ENCODE assay signal across 8 mouse cellular contexts in genomic region chr14:21995031-21995754, GRCm38 (mm10). TPM values are rescaled to one million over a fixed set of nuclear protein-coding genes. Genes with fewer than 3 reads are reported as not detected.
A peak's percentile ranks its signal among the peaks of the same experiment; 100 is the strongest.
DNase-seq lines count a peak whose midpoint lies in the region; ATAC-seq and TF ChIP-seq lines count a peak whose summit lies in the region.

No protein-coding gene starts in this region.

- peaks cover 2% of the 10 kb centered on the region for H3K27me3 ChIP-seq in CH12.LX (replicated peaks)
- peaks cover 52% of the 10 kb centered on the region for H3K27me3 ChIP-seq in hindbrain, embryonic 13.5 days
- H3K27me3 ChIP-seq in limb, embryonic 14.5 days (ENCODE audit: control insufficient read depth, insufficient read depth, low read length): peaks cover 30% of the 10 kb centered on the region; the same call in 1 of the 2 replicates
- peaks cover 54% of the 10 kb centered on the region for H3K27me3 ChIP-seq in midbrain, embryonic 13.5 days
- peaks cover 5% of the 10 kb centered on the region for H3K27me3 ChIP-seq in testis, adult 2 months (ENCODE audit: control insufficient read depth, insufficient read depth, low read length)

- H3K27ac ChIP-seq in CH12.LX (ENCODE audit: insufficient read depth, low read depth): no peak overlapping the region
- H3K27ac ChIP-seq in hindbrain, embryonic 13.5 days: peak overlapping the region; percentile 88
- no peak overlapping the region for H3K27ac ChIP-seq in limb, embryonic 14.5 days (replicated peaks; ENCODE audit: low read depth, low read length)
- H3K27ac ChIP-seq in midbrain, embryonic 13.5 days: peak overlapping the region; percentile 60
- no peak overlapping the region for H3K27ac ChIP-seq in testis, adult 2 months (ENCODE audit: control insufficient read depth, insufficient read depth, low read depth, low read length)

- ATAC-seq in hindbrain, embryonic 13.5 days (ENCODE audit: low FRiP score): peak; percentile 82
- ATAC-seq in limb, embryonic 14.5 days (ENCODE audit: low FRiP score, low read depth): peak; percentile 80
- ATAC-seq in midbrain, embryonic 13.5 days: peak; percentile 80

- in situ Hi-C loops in CH12.LX (cut with MboI; ENCODE audit: low pct_ligation_motif_present, low pct_unique_long_range_greater_than_20kb, low sequenced_read_pairs): no loop called here

- 0 out of 2 replicates have a peak, but pooled peaks have one; percentile 30 for TF ChIP-seq POLR2A in CH12.LX (IDR thresholded peaks at IDR 0.05; ENCODE audit: low read depth, low read length)
- TF ChIP-seq POLR2A in limb, embryonic 14.5 days (IDR thresholded peaks at IDR 0.05; ENCODE audit: borderline replicate concordance, extremely low read depth, insufficient read depth, insufficient read length): no peak
- no peak for TF ChIP-seq POLR2A in testis, adult 2 months (IDR thresholded peaks at IDR 0.05; ENCODE audit: control insufficient read depth, low read depth, low read length)

- no peaks in the 10 kb centered on the region for H3K36me3 ChIP-seq in CH12.LX (replicated peaks in 1 of 2; ENCODE audit: control insufficient read depth in 1 of 2, insufficient read depth in 1 of 2, low read length in 1 of 2)
- H3K36me3 ChIP-seq in hindbrain, embryonic 13.5 days: no peaks in the 10 kb centered on the region
- no peaks in the 10 kb centered on the region for H3K36me3 ChIP-seq in limb, embryonic 14.5 days (ENCODE audit: control insufficient read depth, insufficient read depth, low read length)
- H3K36me3 ChIP-seq in midbrain, embryonic 13.5 days: no peaks in the 10 kb centered on the region
- H3K36me3 ChIP-seq in testis, adult 2 months (ENCODE audit: control insufficient read depth, insufficient read depth, low read length): no peaks in the 10 kb centered on the region

- no peak for TF ChIP-seq RAD21 in CH12.LX (IDR thresholded peaks at IDR 0.05; ENCODE audit: low read depth, low read length)

- no peaks in the 10 kb centered on the region for H3K79me2 ChIP-seq in CH12.LX (replicated peaks; ENCODE audit: control insufficient read depth, extremely low read depth, insufficient read depth, poor library complexity, severe bottlenecking)

- peak; percentile 49 for DNase-seq in CH12.LX (ENCODE audit: extremely low read depth)
- peak; percentile 84 for DNase-seq in adrenal gland, postnatal 25 days
- DNase-seq in forelimb bud, embryonic 11.5 days (ENCODE audit: low read depth, low spot score): peak; percentile 56
- DNase-seq in limb, embryonic 14.5 days (ENCODE audit: low spot score): peak; percentile 88
- DNase-seq in cerebellum, adult 11-12 months: no peak

- no peak for TF ChIP-seq EP300 in CH12.LX (IDR thresholded peaks at IDR 0.05; ENCODE audit: low read length)

- dilution Hi-C loops in CH12.LX (cut with MboI; ENCODE audit: extremely low pct_ligation_motif_present, extremely low pct_unique_long_range_greater_than_20kb, low sequenced_read_pairs): no loop called here

- H3K4me3 ChIP-seq in CH12.LX (replicated peaks in 1 of 3; ENCODE audit: low read depth in 2 of 3, low read length in 2 of 3, poor library complexity in 1 of 3): peak overlapping the region; percentile 17 to 65 (median 57)
- peak overlapping the region; percentile 55 for H3K4me3 ChIP-seq in hindbrain, embryonic 13.5 days
- H3K4me3 ChIP-seq in limb, embryonic 14.5 days (replicated peaks; ENCODE audit: low read length): peak overlapping the region; percentile 39
- peak overlapping the region; percentile 60 for H3K4me3 ChIP-seq in midbrain, embryonic 13.5 days (replicated peaks)
- peak overlapping the region; percentile 68 for H3K4me3 ChIP-seq in testis, adult 2 months (ENCODE audit: control insufficient read depth, low read depth, low read length)

- under 1% methylated on average over 36 of the region's 36 CpGs for WGBS in hindbrain, embryonic 13.5 days
- WGBS in limb, embryonic 14.5 days: under 1% methylated on average over 36 of the region's 36 CpGs
- WGBS in midbrain, embryonic 13.5 days: under 1% methylated on average over 36 of the region's 36 CpGs

- peaks cover 3% of the 10 kb centered on the region for H3K9me3 ChIP-seq in CH12.LX (replicated peaks; ENCODE audit: low read length)
- no peaks in the 10 kb centered on the region for H3K9me3 ChIP-seq in hindbrain, embryonic 13.5 days
- no peaks in the 10 kb centered on the region for H3K9me3 ChIP-seq in limb, embryonic 14.5 days (ENCODE audit: control insufficient read depth, low read length)
- no peaks in the 10 kb centered on the region for H3K9me3 ChIP-seq in midbrain, embryonic 13.5 days

- peaks cover 0 to 22% of the 10 kb centered on the region in 2 experiments; a peak in 2 of 4 replicates for H3K4me1 ChIP-seq in CH12.LX (ENCODE audit: control insufficient read depth in 1 of 2, insufficient read depth in 2 of 2)
- peaks cover 44% of the 10 kb centered on the region for H3K4me1 ChIP-seq in hindbrain, embryonic 13.5 days (replicated peaks)
- peaks cover 20% of the 10 kb centered on the region; the same call in 1 of the 2 replicates for H3K4me1 ChIP-seq in limb, embryonic 14.5 days (ENCODE audit: control insufficient read depth, insufficient read depth, low read length)
- peaks cover 49% of the 10 kb centered on the region for H3K4me1 ChIP-seq in midbrain, embryonic 13.5 days (replicated peaks)
- peaks cover 13% of the 10 kb centered on the region for H3K4me1 ChIP-seq in testis, adult 2 months (ENCODE audit: control insufficient read depth, insufficient read depth, low read length)

- peak overlapping the region; percentile 8; the same call in 1 of the 2 replicates for H3K9ac ChIP-seq in CH12.LX (ENCODE audit: insufficient read depth, low read depth)
- peak overlapping the region; percentile 77 for H3K9ac ChIP-seq in hindbrain, embryonic 13.5 days
- peak overlapping the region; percentile 48 for H3K9ac ChIP-seq in limb, embryonic 14.5 days (ENCODE audit: low read depth, low read length, severe bottlenecking)
- peak overlapping the region; percentile 73 for H3K9ac ChIP-seq in midbrain, embryonic 13.5 days (replicated peaks)

- no peak for TF ChIP-seq CTCF in CH12.LX (conservative IDR thresholded peaks at IDR 0.05 in 1 of 2, IDR thresholded peaks at IDR 0.05 in 1 of 2; ENCODE audit: low read depth in 2 of 2, low read length in 2 of 2)
- TF ChIP-seq CTCF in testis, adult 2 months (IDR thresholded peaks at IDR 0.05; ENCODE audit: control insufficient read depth, insufficient read depth, insufficient replicate concordance, low read depth, low read length): no peak

- peak overlapping the region; percentile 52 for H3K4me2 ChIP-seq in CH12.LX (ENCODE audit: insufficient read depth, low read depth, poor library complexity, severe bottlenecking)
- peak overlapping the region; percentile 82 for H3K4me2 ChIP-seq in hindbrain, embryonic 13.5 days
- peak overlapping the region; percentile 71 for H3K4me2 ChIP-seq in limb, embryonic 14.5 days (replicated peaks; ENCODE audit: low read depth, low read length, severe bottlenecking)
- peak overlapping the region; percentile 82 for H3K4me2 ChIP-seq in midbrain, embryonic 13.5 days (replicated peaks)

TF ChIP-seq in CH12.LX, 34 proteins besides CTCF, POLR2A, EP300 and RAD21:
- TF ChIP-seq MEF2A (IDR thresholded peaks at IDR 0.05; ENCODE audit: borderline replicate concordance, low read depth, low read length) (no peak), TCF12 (IDR thresholded peaks at IDR 0.05; ENCODE audit: low read depth, low read length) (0 out of 2 replicates have a peak, but pooled peaks have one; percentile 13), MAZ (IDR thresholded peaks at IDR 0.05; ENCODE audit: low read depth, low read length) (0 out of 2 replicates have a peak, but pooled peaks have one; percentile 31), ELF1 (IDR thresholded peaks at IDR 0.05; ENCODE audit: low read depth, low read length) (peak; percentile 74), E2F4 (IDR thresholded peaks at IDR 0.05; ENCODE audit: insufficient replicate concordance, low read depth, low read length) (no peak)

RNA-seq across cellular contexts. Expression of gene Zfp503, which starts 5.8 kb away (rescaled TPM):
- total RNA-seq in CH12.LX (2012; rRNA removed) (not detected in 2 replicates), CH12.LX (2014; rRNA removed) (not detected in 2 replicates)
- not detected in 2 replicates for polyA plus RNA-seq in CH12.LX (2012; ENCODE audit: insufficient read length, low read depth)
- total RNA-seq in adrenal gland, postnatal 25 days (2021): 27.5 and 33.3 TPM in 2 replicates
- 16.1 and 16.8 TPM in 2 replicates for polyA plus RNA-seq in hindbrain, embryonic 13.5 days (2015; fragmentation: Nextera tagmentation; extraction: Ambion mirVana)
- 45.1 and 73.1 TPM in 2 replicates for polyA plus RNA-seq in limb, embryonic 14.5 days (2012; rRNA removed)
- polyA plus RNA-seq in limb, embryonic 14.5 days (2014; fragmentation: Nextera tagmentation; extraction: Ambion mirVana): 15.3 and 17.6 TPM in 2 replicates
- polyA plus RNA-seq in midbrain, embryonic 13.5 days (2015; fragmentation: Nextera tagmentation; extraction: Ambion mirVana): 8.0 and 11.0 TPM in 2 replicates
- 0.43 and 1.4 TPM in 2 replicates for polyA plus RNA-seq in testis, adult 2 months (2012; rRNA removed)

RNA-seq across cellular contexts. Expression of gene Lrmda, which starts 24.3 kb away (rescaled TPM):
- total RNA-seq in CH12.LX (2012; rRNA removed) (0.63 and 0.89 TPM in 2 replicates), CH12.LX (2014; rRNA removed) (1.9 TPM in 2 replicates)
- polyA plus RNA-seq in CH12.LX (2012; ENCODE audit: insufficient read length, low read depth): 2.8 and 3.7 TPM in 2 replicates
- total RNA-seq in adrenal gland, postnatal 25 days (2021): 5.0 and 5.6 TPM in 2 replicates
- polyA plus RNA-seq in hindbrain, embryonic 13.5 days (2015; fragmentation: Nextera tagmentation; extraction: Ambion mirVana): 0.16 TPM in 1 of 2 replicates, not detected in the other
- 0.08 and 0.13 TPM in 2 replicates for polyA plus RNA-seq in limb, embryonic 14.5 days (2012; rRNA removed)
- polyA plus RNA-seq in limb, embryonic 14.5 days (2014; fragmentation: Nextera tagmentation; extraction: Ambion mirVana): 0.35 and 0.72 TPM in 2 replicates
- polyA plus RNA-seq in midbrain, embryonic 13.5 days (2015; fragmentation: Nextera tagmentation; extraction: Ambion mirVana): 0.23 TPM in 1 of 2 replicates, not detected in the other
- polyA plus RNA-seq in testis, adult 2 months (2012; rRNA removed): 1.6 and 2.1 TPM in 2 replicates

Comparison
In these comparisons a context has a peak if more than half of its experiments do, and no peak if none do; other contexts are left out.
1. H3K27ac ChIP-seq: peak in hindbrain, embryonic 13.5 days (single experiment) and midbrain, embryonic 13.5 days (single experiment); none in CH12.LX (single experiment), limb, embryonic 14.5 days (single experiment) and testis, adult 2 months (single experiment).
2. H3K9ac ChIP-seq: peak in every context shown above with its lines; median percentile 77 in hindbrain, embryonic 13.5 days; 73 in midbrain, embryonic 13.5 days; 48 in limb, embryonic 14.5 days; 8 in CH12.LX.
3. Peak in every context shown above with its lines, with median percentiles within 50 percentile points of each other: H3K4me2 ChIP-seq, H3K4me3 ChIP-seq and ATAC-seq.